Mouse (Mus musculus): ENCODE data around the gene Myom1. TPM values are rescaled to one million over a fixed set of nuclear protein-coding genes. Genes with fewer than 3 reads are reported as not detected.

Gene Myom1
- polyA plus RNA-seq, 1 experiment = 111 TPM

DNA sequence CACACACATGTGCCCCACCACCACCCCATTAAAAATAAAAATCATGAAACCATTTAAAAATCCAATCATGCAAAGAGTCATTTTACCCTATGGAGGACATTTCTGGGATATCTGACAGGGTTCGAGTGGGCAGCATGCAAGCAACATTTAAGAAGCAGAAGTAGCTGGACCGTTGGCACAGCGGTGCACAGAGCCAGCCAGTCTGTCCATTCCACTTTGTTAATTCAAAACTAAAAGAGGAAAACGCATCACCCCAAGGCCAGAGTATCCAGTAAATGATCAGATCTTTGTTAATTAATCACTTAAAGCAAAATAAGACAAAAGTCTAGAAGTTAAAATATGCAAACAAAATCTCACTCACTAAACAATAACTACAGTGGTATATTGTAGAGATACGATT lies 133.4 kb downstream of the Myom1 start:
- no peak for TF ChIP-seq CTCF (IDR thresholded peaks at IDR 0.05; ENCODE audit: control insufficient read depth, insufficient read depth, low read length)
- TF ChIP-seq POLR2A (IDR thresholded peaks at IDR 0.05; ENCODE audit: borderline replicate concordance, control insufficient read depth, low read depth, low read length) = no peak

DNA sequence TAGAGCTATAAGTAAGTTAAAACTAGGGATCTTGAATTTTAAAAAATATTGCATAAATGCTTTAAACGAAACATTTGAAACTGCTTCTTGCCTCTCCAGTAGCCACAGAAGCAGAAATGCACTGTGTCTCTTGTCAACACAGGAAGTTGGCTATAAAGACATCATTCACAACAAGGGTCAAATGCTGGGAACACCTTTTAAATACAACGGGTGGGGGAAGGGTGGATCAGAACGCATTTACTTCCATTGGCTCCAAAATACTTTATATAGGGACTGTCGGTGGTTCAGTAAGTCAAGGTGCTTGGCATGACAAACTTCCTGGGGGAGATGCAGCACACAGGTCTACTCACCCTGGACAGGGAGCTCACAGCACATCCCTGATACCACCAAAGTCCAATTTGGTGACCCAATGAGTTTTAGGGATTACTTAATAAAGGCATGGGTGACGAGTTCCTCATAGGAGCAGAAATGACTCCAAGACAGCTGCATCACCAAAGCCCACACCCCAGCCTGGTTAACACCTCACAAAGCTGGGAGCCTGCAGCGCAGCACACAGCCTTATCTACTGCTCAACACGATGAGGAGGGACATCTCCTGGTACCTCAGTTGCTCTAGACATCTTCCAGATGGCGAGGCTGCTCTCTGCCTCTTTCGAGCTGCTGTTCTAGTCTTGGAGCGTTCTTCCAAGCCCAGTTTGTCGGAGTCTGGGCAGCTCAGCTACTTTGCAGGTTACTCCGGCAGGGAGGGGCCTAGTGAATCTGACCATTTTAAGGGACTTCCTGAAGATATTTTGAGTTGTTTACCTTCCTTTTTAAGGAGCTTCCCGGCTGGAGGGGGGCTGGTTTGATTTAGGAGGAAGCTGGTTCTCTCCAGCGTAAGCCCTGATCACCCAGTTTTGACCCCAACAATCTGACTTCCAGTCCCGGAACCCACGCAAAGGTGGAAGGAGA lies 134.2 kb downstream of the Myom1 start:
- 66% methylated on average over 16 of the region's 16 CpGs for WGBS
- Histone ChIP-seq H3K4me3 (replicated peaks; ENCODE audit: control insufficient read depth, low read depth, low read length) (no peak overlapping the region), H3K27ac (ENCODE audit: control insufficient read depth, insufficient read depth, low read depth, low read length, poor library complexity) (no peak overlapping the region), H3K4me1 (ENCODE audit: control insufficient read depth, insufficient read depth, low read length) (peaks cover 6% of the 10 kb centered on the region)
- TF ChIP-seq POLR2A (IDR thresholded peaks at IDR 0.05; ENCODE audit: borderline replicate concordance, control insufficient read depth, low read depth, low read length) = no peak
- no peak for TF ChIP-seq CTCF (IDR thresholded peaks at IDR 0.05; ENCODE audit: control insufficient read depth, insufficient read depth, low read length)

More for the DNA sequence above, 133.4 kb downstream of the Myom1 start:
- peaks cover 6% of the 10 kb centered on the region for H3K4me1 ChIP-seq (ENCODE audit: control insufficient read depth, insufficient read depth, low read length)
- 72% methylated on average over 5 of the region's 5 CpGs for WGBS
- H3K27ac ChIP-seq (ENCODE audit: control insufficient read depth, insufficient read depth, low read depth, low read length, poor library complexity) = no peak overlapping the region
- no peak overlapping the region for H3K4me3 ChIP-seq (replicated peaks; ENCODE audit: control insufficient read depth, low read depth, low read length)

DNA sequence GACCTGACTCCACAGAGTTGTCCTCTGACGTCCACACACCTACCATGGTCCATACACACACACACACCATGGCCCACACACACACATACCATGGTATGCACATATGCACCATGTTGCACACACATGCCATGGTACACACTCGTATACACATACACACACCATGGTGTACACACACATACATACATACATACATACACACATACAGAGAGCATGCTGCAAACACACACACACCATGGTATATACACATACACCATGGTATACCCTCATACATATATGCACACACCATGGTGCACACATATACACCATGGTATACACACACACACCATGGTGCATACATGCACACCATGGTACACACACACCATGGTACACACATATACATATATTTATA lies 134.9 kb downstream of the Myom1 start:
- WGBS = 89% methylated on average over 2 of the region's 2 CpGs
- peaks cover 6% of the 10 kb centered on the region for H3K4me1 ChIP-seq (ENCODE audit: control insufficient read depth, insufficient read depth, low read length)
- TF ChIP-seq POLR2A (IDR thresholded peaks at IDR 0.05; ENCODE audit: borderline replicate concordance, control insufficient read depth, low read depth, low read length) (no peak), CTCF (IDR thresholded peaks at IDR 0.05; ENCODE audit: control insufficient read depth, insufficient read depth, low read length) (no peak)

DNA sequence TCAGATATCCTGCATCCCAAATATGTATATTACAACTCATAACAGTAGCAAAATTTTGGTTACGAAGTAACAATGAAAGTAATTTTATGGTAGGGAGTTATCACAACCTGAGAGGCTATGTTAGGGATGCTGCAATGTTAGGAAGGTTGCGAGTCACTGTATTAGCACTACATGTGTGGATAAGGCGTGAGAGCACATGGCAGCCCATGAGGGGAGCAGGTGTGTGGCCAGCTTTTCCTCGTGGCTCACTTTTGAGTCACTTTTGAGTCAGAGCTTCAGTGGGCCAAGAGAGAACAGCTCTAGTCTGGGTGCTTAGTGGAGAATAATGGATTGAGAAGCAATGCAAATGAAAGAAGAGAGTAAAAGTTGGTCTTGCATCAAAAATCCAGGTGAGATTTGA lies 139.6 kb downstream of the Myom1 start:
- WGBS = 72% methylated on average over 4 of the region's 4 CpGs
- Histone ChIP-seq H3K4me1 (ENCODE audit: control insufficient read depth, insufficient read depth, low read length) (peaks cover 1% of the 10 kb centered on the region; the same call in 1 of the 2 replicates), H3K27ac (ENCODE audit: control insufficient read depth, insufficient read depth, low read depth, low read length, poor library complexity) (no peak overlapping the region), H3K4me3 (replicated peaks; ENCODE audit: control insufficient read depth, low read depth, low read length) (no peak overlapping the region)
- TF ChIP-seq CTCF (IDR thresholded peaks at IDR 0.05; ENCODE audit: control insufficient read depth, insufficient read depth, low read length) (no peak), POLR2A (IDR thresholded peaks at IDR 0.05; ENCODE audit: borderline replicate concordance, control insufficient read depth, low read depth, low read length) (no peak)

More for the DNA sequence above, 134.9 kb downstream of the Myom1 start:
- Histone ChIP-seq H3K27ac (ENCODE audit: control insufficient read depth, insufficient read depth, low read depth, low read length, poor library complexity) (no peak overlapping the region), H3K4me3 (replicated peaks; ENCODE audit: control insufficient read depth, low read depth, low read length) (no peak overlapping the region)

GRCm38 (mm10) chr17:71143155-71143554 lies 140.7 kb downstream of the Myom1 start:
- Histone ChIP-seq H3K27ac (ENCODE audit: control insufficient read depth, insufficient read depth, low read depth, low read length, poor library complexity) (no peak overlapping the region), H3K4me3 (replicated peaks; ENCODE audit: control insufficient read depth, low read depth, low read length) (no peak overlapping the region), H3K4me1 (ENCODE audit: control insufficient read depth, insufficient read depth, low read length) (no peaks in the 10 kb centered on the region)
- WGBS = 66% methylated on average over 4 of the region's 4 CpGs
- TF ChIP-seq POLR2A (IDR thresholded peaks at IDR 0.05; ENCODE audit: borderline replicate concordance, control insufficient read depth, low read depth, low read length) = no peak

GRCm38 (mm10) chr17:71144322-71145116 lies 142.1 kb downstream of the Myom1 start:
- 84% methylated on average over 19 of the region's 19 CpGs for WGBS
- no peaks in the 10 kb centered on the region for H3K4me1 ChIP-seq (ENCODE audit: control insufficient read depth, insufficient read depth, low read length)
- no peak for TF ChIP-seq CTCF (IDR thresholded peaks at IDR 0.05; ENCODE audit: control insufficient read depth, insufficient read depth, low read length)
- TF ChIP-seq POLR2A (IDR thresholded peaks at IDR 0.05; ENCODE audit: borderline replicate concordance, control insufficient read depth, low read depth, low read length) = no peak
- no peak overlapping the region for H3K27ac ChIP-seq (ENCODE audit: control insufficient read depth, insufficient read depth, low read depth, low read length, poor library complexity)
- no peak overlapping the region for H3K4me3 ChIP-seq (replicated peaks; ENCODE audit: control insufficient read depth, low read depth, low read length)

DNA sequence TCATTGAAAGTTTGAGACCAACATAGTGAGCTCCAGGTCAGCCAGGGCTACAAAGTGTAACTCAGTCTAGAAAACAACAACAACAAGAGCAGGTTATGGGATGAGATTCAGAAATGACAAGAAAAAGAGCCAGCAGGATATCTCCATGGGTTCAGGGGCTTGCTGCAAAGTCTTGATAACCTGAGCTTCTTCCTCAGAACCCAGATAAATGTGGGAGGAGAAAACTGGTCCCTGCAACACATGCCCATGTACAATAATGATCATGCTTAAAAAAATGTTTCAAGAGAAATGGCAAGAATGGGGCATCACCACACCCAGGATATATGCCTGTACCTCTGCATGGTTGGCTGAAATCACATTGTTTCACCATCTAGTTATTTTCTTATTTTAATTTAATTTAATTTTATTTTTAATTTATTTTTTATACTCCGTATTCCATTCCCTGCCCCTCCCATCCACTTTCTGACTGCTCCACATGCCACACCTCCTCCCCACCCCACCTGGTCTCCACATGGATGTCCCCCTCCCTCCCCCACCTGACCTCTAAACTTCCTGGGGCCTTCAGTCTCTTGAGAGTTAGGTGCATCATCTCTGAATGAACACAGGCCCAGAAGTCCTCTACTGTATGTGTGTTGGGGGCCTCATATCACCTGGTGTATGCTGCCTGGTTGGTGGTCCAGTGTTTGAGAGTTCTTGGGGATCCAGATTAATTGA lies 143.0 kb downstream of the Myom1 start:
- Histone ChIP-seq H3K27ac (ENCODE audit: control insufficient read depth, insufficient read depth, low read depth, low read length, poor library complexity) (no peak overlapping the region), H3K4me1 (ENCODE audit: control insufficient read depth, insufficient read depth, low read length) (no peaks in the 10 kb centered on the region), H3K4me3 (replicated peaks; ENCODE audit: control insufficient read depth, low read depth, low read length) (no peak overlapping the region)
- TF ChIP-seq POLR2A (IDR thresholded peaks at IDR 0.05; ENCODE audit: borderline replicate concordance, control insufficient read depth, low read depth, low read length) (no peak), CTCF (IDR thresholded peaks at IDR 0.05; ENCODE audit: control insufficient read depth, insufficient read depth, low read length) (no peak)
- 81% methylated on average over 1 of the region's 1 CpGs for WGBS

- Histone ChIP-seq H3K27ac (ENCODE audit: control insufficient read depth, insufficient read depth, low read depth, low read length, poor library complexity) (no peak overlapping the region), H3K4me1 (ENCODE audit: control insufficient read depth, insufficient read depth, low read length) (no peaks in the 10 kb centered on the region), H3K4me3 (replicated peaks; ENCODE audit: control insufficient read depth, low read depth, low read length) (no peak overlapping the region)
- 80% methylated on average over 4 of the region's 4 CpGs for WGBS
- TF ChIP-seq POLR2A (IDR thresholded peaks at IDR 0.05; ENCODE audit: borderline replicate concordance, control insufficient read depth, low read depth, low read length) (no peak), CTCF (IDR thresholded peaks at IDR 0.05; ENCODE audit: control insufficient read depth, insufficient read depth, low read length) (no peak)
Observed at GRCm38 (mm10) chr17:71153356-71153755, 150.9 kb downstream of the Myom1 start.
